Mouse (Mus musculus) left cerebral cortex, adult 18-20 months (tissue): Measurements from ENCODE around the gene Nck1. TPM values are rescaled to one million over a fixed set of nuclear protein-coding genes. Genes with fewer than 3 reads are reported as not detected.

Experiments used
- total RNA-seq, 2 experiments: library from RNA; stranded (reverse); gene quantifications; 2 replicates each; pipeline ENCODE4 v1.2.3; 2021

Gene Nck1
- total RNA-seq, 2 experiments from 2014 or later = 36.5 to 39.0 TPM

Other genes with a start within 250 kb of the Nck1 start
- gene Il20rb, start 59.3 kb downstream of the Nck1 start, total RNA-seq = under 1 TPM; 0.23 to 0.30 TPM
- 10 to 100 TPM; 24.9 to 25.1 TPM for gene Slc35g2, start 25.0 kb upstream of the Nck1 start, total RNA-seq
- gene Stag1, start 51.7 kb upstream of the Nck1 start, total RNA-seq = 10 to 100 TPM; 69.0 to 70.1 TPM